Mouse (Mus musculus) large intestine, adult 2 months (tissue): ENCODE measurements at regions not wholly inside any gene's neighbourhood (a gene's known extent, or its start where the extent isn't known, plus 50 kb on each side); places are given as distances from the start of the nearest gene placed in this dataset.

ENCODE experiments used
- DNase-seq: peaks from one replicate; pipeline ENCODE4 v3.0.0-alpha.2; 2012; ENCODE audit warnings: low read depth, low spot score
- whole genome bisulfite sequencing: fragments of 180-500 bp; shearing (Covaris S2); methylation state at CpG from one replicate; pipeline ENCODE4 v1.1.7; 2018; 5-methylcytosine and 5-hydroxymethylcytosine counted together

- 49% methylated on average over 4 of the region's 4 CpGs for WGBS
Measured at GRCm38 (mm10) chr8:10785801-10786200, 222.5 kb downstream of the Irs2 start.

GRCm38 (mm10) chr8:10785311-10785710 is 222.9 kb downstream of the Irs2 start:
- 94% methylated on average over 4 of the region's 4 CpGs for WGBS
- no peak for DNase-seq

More at GRCm38 (mm10) chr8:10785801-10786200, 222.5 kb downstream of the Irs2 start:
- DNase-seq, result no peak

GRCm38 (mm10) chr8:10784481-10784880 is 223.8 kb downstream of the Irs2 start:
- WGBS, result 63% methylated on average over 1 of the region's 1 CpGs
- no peak for DNase-seq

- no peak for DNase-seq
- WGBS, result 89% methylated on average over 6 of the region's 6 CpGs
Measured at GRCm38 (mm10) chr8:10781860-10782259, 226.4 kb downstream of the Irs2 start.

GRCm38 (mm10) chr8:10779636-10780035 is 228.6 kb downstream of the Irs2 start:
- WGBS, result 88% methylated on average over 7 of the region's 7 CpGs
- no peak for DNase-seq

GRCm38 (mm10) chr8:10775202-10776010 is 232.9 kb downstream of the Irs2 start:
- 35% methylated on average over 8 of the region's 8 CpGs for WGBS
- DNase-seq, result no peak

GRCm38 (mm10) chr8:10774778-10775177 is 233.5 kb downstream of the Irs2 start:
- DNase-seq, result no peak
- 88% methylated on average over 3 of the region's 3 CpGs for WGBS

- 81% methylated on average over 4 of the region's 4 CpGs for WGBS
- DNase-seq, result no peak
Measured at GRCm38 (mm10) chr8:10768181-10768580, 240.1 kb downstream of the Irs2 start.

- DNase-seq, result no peak
- 73% methylated on average over 2 of the region's 2 CpGs for WGBS
Measured at GRCm38 (mm10) chr8:10763907-10764306, 244.4 kb downstream of the Irs2 start.

- DNase-seq, result no peak
- 52% methylated on average over 11 of the region's 11 CpGs for WGBS
Measured at GRCm38 (mm10) chr8:10761694-10762305, 246.5 kb downstream of the Irs2 start.

GRCm38 (mm10) chr8:10760851-10761693 is 247.2 kb downstream of the Irs2 start:
- 18% methylated on average over 17 of the region's 17 CpGs for WGBS
- DNase-seq, result no peak

GRCm38 (mm10) chr8:10760231-10760630 is 248.0 kb downstream of the Irs2 start:
- DNase-seq, result no peak
- WGBS, result 55% methylated on average over 6 of the region's 6 CpGs

- 74% methylated on average over 4 of the region's 4 CpGs for WGBS
- no peak for DNase-seq
Measured at GRCm38 (mm10) chr8:10758151-10758550, 250.1 kb downstream of the Irs2 start.

GRCm38 (mm10) chr8:10754986-10755308 is 253.3 kb downstream of the Irs2 start:
- DNase-seq, result no peak
- WGBS, result 91% methylated on average over 4 of the region's 4 CpGs

GRCm38 (mm10) chr8:10754232-10754985 is 253.8 kb downstream of the Irs2 start:
- no peak for DNase-seq
- WGBS, result 66% methylated on average over 13 of the region's 13 CpGs

- 85% methylated on average over 6 of the region's 6 CpGs for WGBS
Measured at GRCm38 (mm10) chr8:10753056-10753455, 255.2 kb downstream of the Irs2 start.

GRCm38 (mm10) chr8:10747150-10747549 is 261.1 kb downstream of the Irs2 start:
- DNase-seq, result no peak
- WGBS, result 70% methylated on average over 2 of the region's 2 CpGs

More at GRCm38 (mm10) chr8:10753056-10753455, 255.2 kb downstream of the Irs2 start:
- DNase-seq, result no peak

- no peak for DNase-seq
- WGBS, result 63% methylated on average over 6 of the region's 6 CpGs
Measured at GRCm38 (mm10) chr8:10743241-10743640, 265.0 kb downstream of the Irs2 start.

- no peak for DNase-seq
- 93% methylated on average over 3 of the region's 3 CpGs for WGBS
Measured at GRCm38 (mm10) chr8:10740837-10741236, 267.4 kb downstream of the Irs2 start.
